In the genomic region with DNA sequence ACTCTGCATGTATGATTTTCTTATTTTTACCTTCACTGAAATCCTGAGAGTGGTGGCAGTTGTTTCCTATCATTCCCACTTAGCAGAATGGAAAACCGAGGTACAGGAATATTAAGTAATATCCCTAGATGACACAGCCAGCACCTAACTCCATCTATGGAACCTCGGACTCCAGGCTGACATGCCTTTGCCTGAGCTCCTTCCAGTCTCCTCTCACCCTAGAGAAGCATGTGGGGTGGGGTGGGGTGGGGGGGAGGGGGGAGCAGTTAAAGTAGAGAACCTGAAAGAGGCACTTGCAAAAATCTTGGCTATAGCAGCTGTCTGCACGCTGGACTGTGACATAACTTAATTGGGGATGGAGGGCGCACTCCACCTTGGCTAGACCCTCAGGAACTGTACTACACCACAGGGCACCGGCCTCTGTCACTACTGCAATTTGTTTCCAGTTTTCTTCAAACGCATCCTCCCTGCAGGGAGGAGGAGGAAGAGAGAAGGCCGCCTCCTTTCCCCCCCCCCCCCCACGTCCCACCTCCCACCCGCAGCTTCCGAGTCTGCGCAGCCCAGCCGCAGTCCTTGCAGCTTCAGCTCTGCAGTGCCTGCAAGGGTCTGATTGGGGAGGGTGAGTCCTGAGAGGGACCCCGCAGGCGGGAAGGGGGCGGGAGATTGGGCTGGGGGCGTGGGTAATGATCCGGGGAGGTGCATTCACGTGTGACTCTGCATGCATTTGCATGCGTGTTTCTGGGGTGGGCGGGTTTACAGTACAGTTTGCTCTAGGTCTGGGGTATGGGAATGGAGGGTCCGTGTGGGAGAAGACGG, we compare ENCODE assay signal across 9 mouse cellular contexts. TPM values are rescaled to one million over a fixed set of nuclear protein-coding genes. Genes with fewer than 3 reads are reported as not detected.
A peak's percentile ranks its signal among the peaks of the same experiment; 100 is the strongest.
DNase-seq lines count a peak whose midpoint lies in the region; ATAC-seq lines count a peak whose summit lies in the region.
"Had no signal": no experiment of that assay in that cellular context is flagged by ENCODE, and none has a peak within 500 bp of the region (broad histone marks: within the 10 kb centered on the region; RNA-seq: fewer than 3 reads in every experiment).

No protein-coding gene starts in this region.

- no peak overlapping the region for H3K4me3 ChIP-seq in kidney, embryonic 16.5 days (ENCODE audit: low read length)
- H3K4me3 ChIP-seq in kidney, embryonic 14.5 days (ENCODE audit: low read length) = no peak overlapping the region
- peak overlapping the region; percentile 28 for H3K4me3 ChIP-seq in forebrain, embryonic 13.5 days

- no peaks in the 10 kb centered on the region for H3K36me3 ChIP-seq in kidney, embryonic 16.5 days (ENCODE audit: insufficient read depth, low read length)
- H3K36me3 ChIP-seq in kidney, embryonic 14.5 days (ENCODE audit: control insufficient read depth, insufficient read depth, low read length) = no peaks in the 10 kb centered on the region
- no peaks in the 10 kb centered on the region for H3K36me3 ChIP-seq in forebrain, embryonic 13.5 days (ENCODE audit: poor library complexity, severe bottlenecking)

- no peaks in the 10 kb centered on the region for H3K27me3 ChIP-seq in kidney, embryonic 16.5 days (ENCODE audit: insufficient read depth, low read length)
- H3K27me3 ChIP-seq in kidney, embryonic 14.5 days (ENCODE audit: control insufficient read depth, insufficient read depth, low read length) = no peaks in the 10 kb centered on the region
- no peaks in the 10 kb centered on the region for H3K27me3 ChIP-seq in forebrain, embryonic 13.5 days

- WGBS in kidney, embryonic 16.5 days = 7% methylated on average over 17 of the region's 22 CpGs
- 4% methylated on average over 22 of the region's 22 CpGs for WGBS in kidney, embryonic 14.5 days
- WGBS in forebrain, embryonic 13.5 days = 8% methylated on average over 20 of the region's 22 CpGs

- no peaks in the 10 kb centered on the region for H3K9me3 ChIP-seq in kidney, embryonic 16.5 days (ENCODE audit: low read length)
- H3K9me3 ChIP-seq in kidney, embryonic 14.5 days (ENCODE audit: control insufficient read depth, low read length) = no peaks in the 10 kb centered on the region
- H3K9me3 ChIP-seq in forebrain, embryonic 13.5 days (replicated peaks) = no peaks in the 10 kb centered on the region

- H3K9ac ChIP-seq in kidney, embryonic 16.5 days (replicated peaks; ENCODE audit: low read length) = no peak overlapping the region
- no peak overlapping the region for H3K9ac ChIP-seq in kidney, embryonic 14.5 days (ENCODE audit: low read depth, low read length)
- peak overlapping the region; percentile 37; the same call in 1 of the 2 replicates for H3K9ac ChIP-seq in forebrain, embryonic 13.5 days

- no peak for ATAC-seq in kidney, embryonic 16.5 days (ENCODE audit: low FRiP score, low TSS enrichment)
- no peak for ATAC-seq in kidney, embryonic 14.5 days (ENCODE audit: low FRiP score, low TSS enrichment)
- ATAC-seq in forebrain, embryonic 13.5 days = peak; percentile 89

- intact Hi-C loops in left cerebral cortex, postnatal 10 days (cut with DNase I) = no loop called here
- intact Hi-C loops in heart, postnatal 25 days (cut with DNase I) = loop anchor here (10.0 kb wide), 1 partner anchor 130 kb away; a partner anchor contains a TSS

- no peak overlapping the region for H3K27ac ChIP-seq in kidney, embryonic 16.5 days (ENCODE audit: low read length)
- H3K27ac ChIP-seq in kidney, embryonic 14.5 days (ENCODE audit: low read depth, low read length) = no peak overlapping the region
- H3K27ac ChIP-seq in forebrain, embryonic 13.5 days = no peak overlapping the region

- H3K4me1 ChIP-seq in kidney, embryonic 16.5 days (ENCODE audit: insufficient read depth, low read length) = no peaks in the 10 kb centered on the region
- no peaks in the 10 kb centered on the region for H3K4me1 ChIP-seq in kidney, embryonic 14.5 days (ENCODE audit: control insufficient read depth, insufficient read depth, low read length)
- H3K4me1 ChIP-seq in forebrain, embryonic 13.5 days = no peaks in the 10 kb centered on the region

- DNase-seq in left cerebral cortex, postnatal 10 days (ENCODE audit: extremely low spot score in 1 of 2, low spot score in 2 of 2) = peak; percentile 49 to 66
- DNase-seq in right cerebral cortex, postnatal 14 days = peak; percentile 46
- DNase-seq in c-Kit-positive CD71-positive TER-119-positive erythroid progenitor cells, embryonic 14.5 days (ENCODE audit: low spot score) = no peak
- no peak for DNase-seq in heart, postnatal 25 days (ENCODE audit: low spot score)
- DNase-seq in liver = no peak

- H3K4me2 ChIP-seq in kidney, embryonic 16.5 days (replicated peaks; ENCODE audit: low read depth, low read length) = 0 out of 2 replicates have a peak overlapping the region, but pooled peaks have one; percentile 10
- H3K4me2 ChIP-seq in kidney, embryonic 14.5 days (replicated peaks; ENCODE audit: low read depth, low read length) = no peak overlapping the region
- peak overlapping the region; percentile 52 for H3K4me2 ChIP-seq in forebrain, embryonic 13.5 days

RNA-seq across cellular contexts. Expression of a gene that starts 4.8 kb away (rescaled TPM):
- not detected in 2 replicates for polyA plus RNA-seq in kidney, embryonic 16.5 days (2015; fragmentation: Nextera tagmentation; extraction: Ambion mirVana)
- not detected in 2 replicates for polyA plus RNA-seq in kidney, embryonic 14.5 days (2014; fragmentation: Nextera tagmentation; extraction: Ambion mirVana)
- polyA plus RNA-seq in forebrain, embryonic 13.5 days (2015; fragmentation: Nextera tagmentation; extraction: Ambion mirVana) = 0.05 TPM in 1 of 2 replicates, not detected in the other
- total RNA-seq in left cerebral cortex, postnatal 10 days (2021) = under 1 TPM; 0.28 to 0.34 TPM
- total RNA-seq in heart, postnatal 25 days (2021) = not detected
- total RNA-seq: heart, adult 8-10 months had no signal

RNA-seq across cellular contexts. Expression of a gene that starts 16.3 kb away (rescaled TPM):
- 0.35 TPM in 1 of 2 replicates, not detected in the other for polyA plus RNA-seq in kidney, embryonic 16.5 days (2015; fragmentation: Nextera tagmentation; extraction: Ambion mirVana)
- polyA plus RNA-seq in kidney, embryonic 14.5 days (2014; fragmentation: Nextera tagmentation; extraction: Ambion mirVana) = not detected in 2 replicates
- polyA plus RNA-seq in forebrain, embryonic 13.5 days (2015; fragmentation: Nextera tagmentation; extraction: Ambion mirVana) = 1.4 and 1.6 TPM in 2 replicates
- 10 to 100 TPM; 14.7 to 15.7 TPM for total RNA-seq in left cerebral cortex, postnatal 10 days (2021)
- total RNA-seq in heart, postnatal 25 days (2021) = not detected
- total RNA-seq: heart, adult 8-10 months had no signal

RNA-seq across cellular contexts. Expression of a gene that starts 23.7 kb away (rescaled TPM):
- polyA plus RNA-seq in kidney, embryonic 16.5 days (2015; fragmentation: Nextera tagmentation; extraction: Ambion mirVana) = not detected in 2 replicates
- polyA plus RNA-seq in kidney, embryonic 14.5 days (2014; fragmentation: Nextera tagmentation; extraction: Ambion mirVana) = not detected in 2 replicates
- polyA plus RNA-seq in forebrain, embryonic 13.5 days (2015; fragmentation: Nextera tagmentation; extraction: Ambion mirVana) = 0.09 TPM in 1 of 2 replicates, not detected in the other
- 1 to 10 TPM in 1 of 2 experiments, under 1 TPM in 1; 0.86 to 1.4 TPM for total RNA-seq in left cerebral cortex, postnatal 10 days (2021)
- not detected for total RNA-seq in heart, postnatal 25 days (2021)
- total RNA-seq: heart, adult 8-10 months had no signal

RNA-seq across cellular contexts. Expression of a gene that starts 31.7 kb away (rescaled TPM):
- polyA plus RNA-seq in kidney, embryonic 16.5 days (2015; fragmentation: Nextera tagmentation; extraction: Ambion mirVana) = 8.9 and 9.0 TPM in 2 replicates
- polyA plus RNA-seq in kidney, embryonic 14.5 days (2014; fragmentation: Nextera tagmentation; extraction: Ambion mirVana) = 7.5 and 8.7 TPM in 2 replicates
- 12.4 and 13.7 TPM in 2 replicates for polyA plus RNA-seq in forebrain, embryonic 13.5 days (2015; fragmentation: Nextera tagmentation; extraction: Ambion mirVana)
- total RNA-seq in left cerebral cortex, postnatal 10 days (2021) = 10 to 100 TPM in 1 of 2 experiments, 1 to 10 TPM in 1; 8.9 to 10.2 TPM
- 1 to 10 TPM; 2.5 to 2.6 TPM for total RNA-seq in heart, postnatal 25 days (2021)

RNA-seq across cellular contexts. Expression of a gene that starts 41.1 kb away (rescaled TPM):
- not detected in 2 replicates for polyA plus RNA-seq in kidney, embryonic 16.5 days (2015; fragmentation: Nextera tagmentation; extraction: Ambion mirVana)
- not detected in 2 replicates for polyA plus RNA-seq in kidney, embryonic 14.5 days (2014; fragmentation: Nextera tagmentation; extraction: Ambion mirVana)
- polyA plus RNA-seq in forebrain, embryonic 13.5 days (2015; fragmentation: Nextera tagmentation; extraction: Ambion mirVana) = not detected in 2 replicates
- total RNA-seq in left cerebral cortex, postnatal 10 days (2021) = not detected
- not detected for total RNA-seq in heart, postnatal 25 days (2021)
- total RNA-seq: heart, adult 8-10 months had no signal

Comparison
In these comparisons a context has a peak if more than half of its experiments do, and no peak if none do; other contexts are left out.
1. DNase-seq: peak in left cerebral cortex, postnatal 10 days (2 of 2) and right cerebral cortex, postnatal 14 days (single experiment); none in c-Kit-positive CD71-positive TER-119-positive erythroid progenitor cells, embryonic 14.5 days (single experiment), heart, postnatal 25 days (single experiment) and liver (single experiment).